Mouse (Mus musculus) forebrain, embryonic 15.5 days (tissue): Measurements from ENCODE around the gene Marveld1. TPM values are rescaled to one million over a fixed set of nuclear protein-coding genes. Genes with fewer than 3 reads are reported as not detected.
A peak's percentile ranks its signal among the peaks of the same experiment; 100 is the strongest.

Experiments used
- ATAC-seq: fragments of 200-750 bp; cut with Nextera tagmentation; replicated peaks from 2 replicates; pipeline ENCODE4 v1.8.0; 2017; ENCODE audit warnings: mild to moderate bottlenecking, moderate TSS enrichment, moderate library complexity
- H3K27ac ChIP-seq: fragments of 300-500 bp; sonication (generic); replicated peaks from 2 replicates; pipeline ENCODE4 v1.5.1; 2015; ENCODE audit warnings: mild to moderate bottlenecking, inconsistent platforms
- H3K27me3 ChIP-seq: fragments of 300-500 bp; sonication (generic); 2 replicates; pipeline ENCODE4 v1.6.1; 2015; ENCODE audit warnings: inconsistent platforms
- H3K36me3 ChIP-seq: fragments of 300-500 bp; sonication (generic); 2 replicates; pipeline ENCODE4 v1.6.1; 2015; ENCODE audit warnings: mild to moderate bottlenecking, inconsistent platforms
- H3K4me1 ChIP-seq: fragments of 300-500 bp; sonication (generic); 2 replicates; pipeline ENCODE4 v1.6.1; 2015; ENCODE audit warnings: inconsistent platforms
- H3K4me2 ChIP-seq: fragments of 300-500 bp; sonication (generic); replicated peaks from 2 replicates; pipeline ENCODE4 v1.6.1; 2015; ENCODE audit warnings: mild to moderate bottlenecking, inconsistent platforms
- H3K4me3 ChIP-seq: fragments of 300-500 bp; sonication (generic); 2 replicates; pipeline ENCODE4 v1.5.1; 2015; ENCODE audit warnings: mild to moderate bottlenecking, inconsistent platforms
- H3K9ac ChIP-seq: fragments of 300-500 bp; sonication (generic); replicated peaks from 2 replicates; pipeline ENCODE4 v1.6.1; 2015; ENCODE audit warnings: mild to moderate bottlenecking, inconsistent platforms
- H3K9me3 ChIP-seq: fragments of 300-500 bp; sonication (generic); 2 replicates; pipeline ENCODE4 v1.6.1; 2016; ENCODE audit warnings: inconsistent platforms
- WGBS: fragments of 180-500 bp; shearing (Covaris S2); methylation state at CpG from one replicate; pipeline ENCODE4 v1.1.7; 2015; ENCODE audit warnings: mixed read lengths; 5-methylcytosine and 5-hydroxymethylcytosine counted together
- polyA plus RNA-seq: library from polyadenylated mRNA; unstranded; fragments of >200 nt; fragmentation: Nextera tagmentation; extraction: Ambion mirVana; gene quantifications from 2 replicates; pipeline ENCODE4 v1.2.1, GENCODE M21; 2015

Gene Marveld1
- polyA plus RNA-seq, 1 experiment from 2014 or later, result 1.7 TPM

DNA sequence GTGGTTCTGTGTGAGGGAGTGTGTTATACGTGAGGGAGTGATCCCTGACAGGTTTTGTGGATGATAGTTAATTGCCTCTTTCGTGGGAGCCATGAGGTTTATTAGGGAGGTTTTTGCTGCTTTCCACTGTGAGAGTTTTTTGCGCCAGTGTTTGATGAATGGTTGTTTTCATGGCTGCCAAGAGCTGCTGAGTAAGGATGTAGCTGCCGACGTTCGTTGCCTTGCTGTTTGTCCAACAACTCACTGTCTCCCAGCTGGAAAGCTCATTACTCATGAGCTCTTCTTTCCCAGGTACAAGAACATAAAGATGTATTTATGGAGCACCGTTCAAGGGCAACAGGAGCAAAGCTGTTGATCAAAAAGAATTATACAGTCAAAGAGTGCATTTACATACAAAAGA lies 17.0 kb downstream of the Marveld1 start:
- Histone ChIP-seq H3K4me3 (no peak overlapping the region), H3K9ac (no peak overlapping the region), H3K4me1 (peaks cover 7% of the 10 kb centered on the region; the same call in 1 of the 2 replicates), H3K27ac (peak overlapping the region; percentile 31; the same call in 1 of the 2 replicates), H3K27me3 (peaks cover 4% of the 10 kb centered on the region; the same call in 1 of the 2 replicates), H3K9me3 (no peaks in the 10 kb centered on the region), H3K4me2 (no peak overlapping the region), H3K36me3 (no peaks in the 10 kb centered on the region)
- no peak for ATAC-seq
- 20% methylated on average over 7 of the region's 7 CpGs for WGBS

GRCm38 (mm10) chr19:42166130-42166529 lies 18.9 kb downstream of the Marveld1 start:
- ATAC-seq, result no peak
- Histone ChIP-seq H3K9ac (no peak overlapping the region), H3K36me3 (no peaks in the 10 kb centered on the region), H3K4me2 (peak overlapping the region; percentile 10; the same call in 1 of the 2 replicates), H3K4me3 (peak overlapping the region; percentile 2; the same call in 1 of the 2 replicates), H3K9me3 (no peaks in the 10 kb centered on the region), H3K27me3 (peaks cover 8% of the 10 kb centered on the region; the same call in 1 of the 2 replicates), H3K4me1 (peaks cover 15% of the 10 kb centered on the region), H3K27ac (no peak overlapping the region)
- 2% methylated on average over 12 of the region's 12 CpGs for WGBS

- Histone ChIP-seq H3K4me1 (peaks cover 22% of the 10 kb centered on the region), H3K9ac (no peak overlapping the region), H3K27ac (no peak overlapping the region), H3K4me3 (no peak overlapping the region), H3K4me2 (no peak overlapping the region), H3K27me3 (peaks cover 8% of the 10 kb centered on the region; the same call in 1 of the 2 replicates), H3K36me3 (no peaks in the 10 kb centered on the region), H3K9me3 (no peaks in the 10 kb centered on the region)
- ATAC-seq, result no peak
- 58% methylated on average over 3 of the region's 3 CpGs for WGBS
Observed at GRCm38 (mm10) chr19:42166766-42167165, 19.6 kb downstream of the Marveld1 start.

GRCm38 (mm10) chr19:42167489-42167888 lies 20.3 kb downstream of the Marveld1 start:
- 70% methylated on average over 9 of the region's 9 CpGs for WGBS
- H3K4me1 ChIP-seq, result peaks cover 27% of the 10 kb centered on the region

GRCm38 (mm10) chr19:42169322-42169975 lies 22.2 kb downstream of the Marveld1 start:
- WGBS, result 74% methylated on average over 10 of the region's 10 CpGs
- no peak for ATAC-seq
- peaks cover 8% of the 10 kb centered on the region; the same call in 1 of the 2 replicates for H3K27me3 ChIP-seq
- 0 out of 2 replicates have a peak overlapping the region, but pooled peaks have one; percentile 73 for H3K4me2 ChIP-seq
- H3K27ac ChIP-seq, result no peak overlapping the region
- no peaks in the 10 kb centered on the region for H3K36me3 ChIP-seq
- H3K9ac ChIP-seq, result peak overlapping the region; percentile 10; the same call in 1 of the 2 replicates
- H3K4me3 ChIP-seq, result no peak overlapping the region
- H3K9me3 ChIP-seq, result no peaks in the 10 kb centered on the region
- H3K4me1 ChIP-seq, result peaks cover 24% of the 10 kb centered on the region

More at GRCm38 (mm10) chr19:42167489-42167888, 20.3 kb downstream of the Marveld1 start:
- Histone ChIP-seq H3K9ac (no peak overlapping the region), H3K36me3 (no peaks in the 10 kb centered on the region), H3K27me3 (peaks cover 8% of the 10 kb centered on the region; the same call in 1 of the 2 replicates), H3K9me3 (no peaks in the 10 kb centered on the region), H3K4me3 (no peak overlapping the region), H3K27ac (no peak overlapping the region), H3K4me2 (no peak overlapping the region)
- no peak for ATAC-seq

- ATAC-seq, result peak; percentile 94
- Histone ChIP-seq H3K9ac (peak overlapping the region; percentile 77), H3K4me1 (peaks cover 24% of the 10 kb centered on the region), H3K4me2 (peak overlapping the region; percentile 73), H3K4me3 (peak overlapping the region; percentile 71), H3K9me3 (no peaks in the 10 kb centered on the region), H3K27ac (no peak overlapping the region), H3K36me3 (no peaks in the 10 kb centered on the region), H3K27me3 (peaks cover 8% of the 10 kb centered on the region; the same call in 1 of the 2 replicates)
- 2% methylated on average over 55 of the region's 56 CpGs for WGBS
Observed at GRCm38 (mm10) chr19:42170025-42170969, 23.1 kb downstream of the Marveld1 start.

GRCm38 (mm10) chr19:42176841-42177240 lies 29.6 kb downstream of the Marveld1 start:
- Histone ChIP-seq H3K27me3 (no peaks in the 10 kb centered on the region), H3K9ac (no peak overlapping the region), H3K36me3 (peaks cover 7% of the 10 kb centered on the region; the same call in 1 of the 2 replicates), H3K4me2 (no peak overlapping the region), H3K4me3 (no peak overlapping the region), H3K27ac (no peak overlapping the region), H3K4me1 (peaks cover 4% of the 10 kb centered on the region), H3K9me3 (no peaks in the 10 kb centered on the region)
- WGBS, result 89% methylated on average over 7 of the region's 7 CpGs
- no peak for ATAC-seq

GRCm38 (mm10) chr19:42177461-42177860 lies 30.3 kb downstream of the Marveld1 start:
- Histone ChIP-seq H3K27me3 (no peaks in the 10 kb centered on the region), H3K9me3 (no peaks in the 10 kb centered on the region), H3K36me3 (peaks cover 7% of the 10 kb centered on the region; the same call in 1 of the 2 replicates), H3K4me1 (no peaks in the 10 kb centered on the region), H3K4me3 (no peak overlapping the region), H3K4me2 (no peak overlapping the region), H3K27ac (no peak overlapping the region), H3K9ac (no peak overlapping the region)
- WGBS, result 90% methylated on average over 2 of the region's 2 CpGs
- no peak for ATAC-seq

- Histone ChIP-seq H3K4me2 (no peak overlapping the region), H3K36me3 (peaks cover 21% of the 10 kb centered on the region), H3K9me3 (no peaks in the 10 kb centered on the region), H3K4me3 (no peak overlapping the region), H3K27me3 (no peaks in the 10 kb centered on the region), H3K9ac (no peak overlapping the region), H3K27ac (no peak overlapping the region), H3K4me1 (no peaks in the 10 kb centered on the region)
- 90% methylated on average over 14 of the region's 14 CpGs for WGBS
- ATAC-seq, result no peak
Observed at GRCm38 (mm10) chr19:42179356-42179755, 32.2 kb downstream of the Marveld1 start.

GRCm38 (mm10) chr19:42182673-42183072 lies 35.5 kb downstream of the Marveld1 start:
- H3K4me3 ChIP-seq, result no peak overlapping the region
- H3K4me2 ChIP-seq, result no peak overlapping the region
- H3K9ac ChIP-seq, result no peak overlapping the region
- peaks cover 34% of the 10 kb centered on the region for H3K36me3 ChIP-seq
- no peak for ATAC-seq
- no peaks in the 10 kb centered on the region for H3K27me3 ChIP-seq
- WGBS, result 62% methylated on average over 6 of the region's 6 CpGs
- H3K9me3 ChIP-seq, result no peaks in the 10 kb centered on the region
- no peak overlapping the region for H3K27ac ChIP-seq
- H3K4me1 ChIP-seq, result no peaks in the 10 kb centered on the region

DNA sequence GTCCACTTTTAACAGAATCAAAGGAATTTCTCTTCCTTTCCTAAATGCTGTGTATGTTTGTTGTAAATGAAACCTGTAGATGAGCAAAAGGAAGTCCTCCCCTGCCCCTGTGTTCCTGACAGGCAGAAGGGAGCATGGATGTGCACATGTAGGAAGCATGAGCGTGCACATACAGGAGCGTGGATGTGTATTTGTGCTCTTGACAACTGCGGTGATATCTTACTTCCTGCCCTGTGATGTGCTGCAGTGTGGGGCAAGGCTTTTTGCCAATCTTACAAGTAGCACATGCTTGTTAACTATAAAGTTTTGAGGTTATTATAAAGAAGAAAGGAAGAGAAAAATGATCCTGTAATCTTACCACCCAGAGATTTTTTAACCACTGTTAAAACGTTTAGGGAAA lies 42.5 kb downstream of the Marveld1 start:
- Histone ChIP-seq H3K4me2 (no peak overlapping the region), H3K9me3 (no peaks in the 10 kb centered on the region), H3K4me3 (no peak overlapping the region), H3K4me1 (no peaks in the 10 kb centered on the region), H3K27ac (no peak overlapping the region), H3K27me3 (no peaks in the 10 kb centered on the region), H3K36me3 (peaks cover 27% of the 10 kb centered on the region), H3K9ac (no peak overlapping the region)
- no peak for ATAC-seq
- 91% methylated on average over 4 of the region's 4 CpGs for WGBS

DNA sequence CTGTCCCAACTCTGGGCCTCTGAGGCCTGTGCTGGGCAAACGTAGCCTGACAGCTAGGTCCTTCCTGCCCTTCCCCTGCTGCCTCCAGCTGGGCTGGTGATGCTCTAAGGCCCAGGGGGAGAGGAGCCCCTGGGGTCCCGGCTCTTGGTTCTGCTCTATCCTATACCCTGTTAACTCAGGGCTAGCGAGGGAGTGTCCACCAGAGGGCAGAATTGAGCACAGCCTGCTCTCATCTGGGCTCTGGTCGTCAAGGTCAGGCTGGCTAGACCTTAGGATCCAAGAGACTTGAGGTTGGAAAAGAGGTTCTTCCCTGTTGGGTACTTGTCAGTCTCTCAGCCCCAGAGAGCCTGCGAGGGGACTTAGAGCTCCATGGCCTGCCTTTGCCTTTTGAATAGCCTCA lies 43.3 kb downstream of the Marveld1 start:
- H3K27ac ChIP-seq, result no peak overlapping the region
- no peaks in the 10 kb centered on the region for H3K4me1 ChIP-seq
- peaks cover 22% of the 10 kb centered on the region for H3K36me3 ChIP-seq
- H3K9me3 ChIP-seq, result no peaks in the 10 kb centered on the region
- H3K4me2 ChIP-seq, result no peak overlapping the region
- 17% methylated on average over 5 of the region's 5 CpGs for WGBS
- ATAC-seq, result no peak; the same call in 1 of the 2 replicates
- H3K4me3 ChIP-seq, result no peak overlapping the region
- no peak overlapping the region for H3K9ac ChIP-seq
- no peaks in the 10 kb centered on the region for H3K27me3 ChIP-seq
